Mouse (Mus musculus) liver, embryonic 11.5 days (tissue): ENCODE data around the gene Asb17. TPM values are rescaled to one million over a fixed set of nuclear protein-coding genes. Genes with fewer than 3 reads are reported as not detected.

Source experiments
- ATAC-seq: fragments of 200-750 bp; cut with Nextera tagmentation; replicated peaks from 2 replicates; pipeline ENCODE4 v1.8.0; 2017; ENCODE audit warnings: moderate number of reproducible peaks, mild to moderate bottlenecking, moderate TSS enrichment, moderate library complexity; ENCODE audit not compliant: low FRiP score
- DNase-seq: peaks from one replicate; pipeline ENCODE4 v3.0.0-alpha.2; 2017; ENCODE audit warnings: low spot score
- H3K27ac ChIP-seq: fragments of 300-500 bp; sonication (generic); 2 replicates; pipeline ENCODE4 v1.5.1; 2014; ENCODE audit warnings: mild to moderate bottlenecking, low read depth, low read length, control low read depth
- H3K27me3 ChIP-seq: fragments of 300-500 bp; sonication (generic); replicated peaks from 2 replicates; pipeline ENCODE4 v1.6.1; 2014; ENCODE audit warnings: low read length, mixed read lengths; ENCODE audit not compliant: control insufficient read depth, insufficient read depth
- H3K36me3 ChIP-seq: fragments of 300-500 bp; sonication (generic); 2 replicates; pipeline ENCODE4 v1.6.1; 2014; ENCODE audit warnings: mild to moderate bottlenecking, low read length, moderate library complexity, mixed read lengths; ENCODE audit not compliant: control insufficient read depth, insufficient read depth
- H3K4me1 ChIP-seq: fragments of 300-500 bp; sonication (generic); replicated peaks from 2 replicates; pipeline ENCODE4 v1.6.1; 2014; ENCODE audit warnings: low read length, mixed read lengths; ENCODE audit not compliant: control insufficient read depth, insufficient read depth
- H3K4me2 ChIP-seq: fragments of 300-500 bp; sonication (generic); 2 replicates; pipeline ENCODE4 v1.6.1; 2014; ENCODE audit warnings: mild to moderate bottlenecking, control low read depth, moderate library complexity
- H3K4me3 ChIP-seq: fragments of 300-500 bp; sonication (generic); 2 replicates; pipeline ENCODE4 v1.5.1; 2014; ENCODE audit warnings: low read depth, low read length, control low read depth
- H3K9ac ChIP-seq: fragments of 300-500 bp; sonication (generic); 2 replicates; pipeline ENCODE4 v1.6.1; 2014; ENCODE audit warnings: low read depth, low read length, control low read depth
- H3K9me3 ChIP-seq: fragments of 300-500 bp; sonication (generic); 2 replicates; pipeline ENCODE4 v1.6.1; 2016; ENCODE audit warnings: low read length, inconsistent platforms, mixed read lengths; ENCODE audit not compliant: control insufficient read depth
- WGBS: fragments of 180-500 bp; shearing (Covaris S2); extraction: QIAGEN DNeasy Blood & Tissue Kit; methylation state at CpG from one replicate; pipeline ENCODE4 v1.1.7; 2014; 5-methylcytosine and 5-hydroxymethylcytosine counted together
- polyA plus RNA-seq: library from polyadenylated mRNA; unstranded; fragments of >200 nt; fragmentation: Nextera tagmentation; extraction: Ambion mirVana; gene quantifications from 2 replicates; pipeline ENCODE4 v1.2.1, GENCODE M21; 2014

The Asb17 gene
- 8.3 and 9.6 TPM in 2 replicates for polyA plus RNA-seq

GRCm38 (mm10) chr3:153844030-153844429 lies at the start of gene Asb17:
Asb17 (plus strand) TSS chr3:153844209.
- H3K4me1 ChIP-seq: peaks cover 24% of the 10 kb centered on the region
- no peak within 1 kb of the TSS for H3K9ac ChIP-seq
- no peak within 1 kb of the TSS for H3K4me2 ChIP-seq
- DNase-seq (peak; percentile 14), ATAC-seq (no peak)
- no peak within 1 kb of the TSS for H3K4me3 ChIP-seq
- no peaks in the 10 kb centered on the region for H3K36me3 ChIP-seq
- H3K9me3 ChIP-seq: no peaks in the 10 kb centered on the region
- WGBS: 83% methylated on average over 10 of the region's 10 CpGs
- H3K27ac ChIP-seq: no peak within 1 kb of the TSS
- no peaks in the 10 kb centered on the region for H3K27me3 ChIP-seq

- Histone ChIP-seq H3K9me3 (no peaks in the 10 kb centered on the region), H3K4me1 (peaks cover 35% of the 10 kb centered on the region), H3K4me3 (no peak overlapping the region), H3K27me3 (no peaks in the 10 kb centered on the region), H3K9ac (0 out of 2 replicates have a peak overlapping the region, but pooled peaks have one; percentile 2), H3K27ac (no peak overlapping the region), H3K36me3 (no peaks in the 10 kb centered on the region), H3K4me2 (no peak overlapping the region)
- DNase-seq (no peak), ATAC-seq (no peak)
- WGBS: 40% methylated on average over 7 of the region's 7 CpGs
Observed at GRCm38 (mm10) chr3:153797574-153797973, 46.4 kb upstream of the Asb17 start.

GRCm38 (mm10) chr3:153799603-153800002 lies 44.4 kb upstream of the Asb17 start:
- Histone ChIP-seq H3K27ac (no peak overlapping the region), H3K27me3 (no peaks in the 10 kb centered on the region), H3K4me1 (peaks cover 38% of the 10 kb centered on the region), H3K4me2 (no peak overlapping the region), H3K9ac (no peak overlapping the region), H3K9me3 (no peaks in the 10 kb centered on the region), H3K36me3 (no peaks in the 10 kb centered on the region), H3K4me3 (no peak overlapping the region)
- DNase-seq (no peak), ATAC-seq (no peak)
- 93% methylated on average over 11 of the region's 11 CpGs for WGBS

- Histone ChIP-seq H3K4me2 (peak overlapping the region; percentile 33), H3K27ac (peak overlapping the region; percentile 55), H3K4me3 (no peak overlapping the region), H3K9me3 (no peaks in the 10 kb centered on the region), H3K27me3 (no peaks in the 10 kb centered on the region), H3K36me3 (no peaks in the 10 kb centered on the region), H3K4me1 (peaks cover 39% of the 10 kb centered on the region), H3K9ac (peak overlapping the region; percentile 53; the same call in 1 of the 2 replicates)
- 48% methylated on average over 5 of the region's 5 CpGs for WGBS
- DNase-seq: no peak
- ATAC-seq: peak; percentile 71; the same call in 1 of the 2 replicates
Observed at GRCm38 (mm10) chr3:153800690-153801089, 43.3 kb upstream of the Asb17 start.

GRCm38 (mm10) chr3:153801541-153801940 lies 42.5 kb upstream of the Asb17 start:
- H3K4me3 ChIP-seq: no peak overlapping the region
- no peaks in the 10 kb centered on the region for H3K27me3 ChIP-seq
- DNase-seq (no peak), ATAC-seq (no peak)
- no peak overlapping the region for H3K9ac ChIP-seq
- peaks cover 43% of the 10 kb centered on the region for H3K4me1 ChIP-seq
- no peaks in the 10 kb centered on the region for H3K9me3 ChIP-seq
- WGBS: 74% methylated on average over 6 of the region's 6 CpGs
- peak overlapping the region; percentile 81 for H3K27ac ChIP-seq
- no peaks in the 10 kb centered on the region for H3K36me3 ChIP-seq
- H3K4me2 ChIP-seq: no peak overlapping the region

- H3K27me3 ChIP-seq: no peaks in the 10 kb centered on the region
- no peaks in the 10 kb centered on the region for H3K36me3 ChIP-seq
- no peak for DNase-seq
- 56% methylated on average over 5 of the region's 5 CpGs for WGBS
- peak overlapping the region; percentile 81 for H3K27ac ChIP-seq
- no peak overlapping the region for H3K4me2 ChIP-seq
- H3K4me1 ChIP-seq: peaks cover 48% of the 10 kb centered on the region
- H3K9me3 ChIP-seq: no peaks in the 10 kb centered on the region
- H3K9ac ChIP-seq: peak overlapping the region; percentile 53; the same call in 1 of the 2 replicates
- ATAC-seq: peak; percentile 87
- no peak overlapping the region for H3K4me3 ChIP-seq
Observed at GRCm38 (mm10) chr3:153802640-153803039, 41.4 kb upstream of the Asb17 start.

GRCm38 (mm10) chr3:153804032-153804431 lies 40.0 kb upstream of the Asb17 start:
- DNase-seq: no peak
- H3K27me3 ChIP-seq: no peaks in the 10 kb centered on the region
- H3K36me3 ChIP-seq: no peaks in the 10 kb centered on the region
- H3K4me2 ChIP-seq: no peak overlapping the region
- 91% methylated on average over 7 of the region's 7 CpGs for WGBS
- no peak overlapping the region for H3K4me3 ChIP-seq
- peaks cover 46% of the 10 kb centered on the region for H3K4me1 ChIP-seq
- no peak for ATAC-seq
- no peak overlapping the region for H3K27ac ChIP-seq
- H3K9ac ChIP-seq: no peak overlapping the region
- no peaks in the 10 kb centered on the region for H3K9me3 ChIP-seq

GRCm38 (mm10) chr3:153806077-153806772 lies 37.8 kb upstream of the Asb17 start:
- H3K9ac ChIP-seq: 0 out of 2 replicates have a peak overlapping the region, but pooled peaks have one; percentile 28
- H3K4me1 ChIP-seq: peaks cover 36% of the 10 kb centered on the region
- DNase-seq (peak; percentile 85), ATAC-seq (peak; percentile 36)
- no peaks in the 10 kb centered on the region for H3K9me3 ChIP-seq
- no peaks in the 10 kb centered on the region for H3K36me3 ChIP-seq
- peak overlapping the region; percentile 37; the same call in 1 of the 2 replicates for H3K4me2 ChIP-seq
- no peak overlapping the region for H3K4me3 ChIP-seq
- 41% methylated on average over 14 of the region's 14 CpGs for WGBS
- no peaks in the 10 kb centered on the region; the same call in 1 of the 2 replicates for H3K27me3 ChIP-seq
- H3K27ac ChIP-seq: 0 out of 2 replicates have a peak overlapping the region, but pooled peaks have one; percentile 25
